Mouse (Mus musculus): ENCODE data around the gene Cav3.

Gene Cav3

GRCm38 (mm10) chr6:112496291-112497060, 37.2 kb downstream of the Cav3 start:
- DNase-seq, result no peak

- no peak for DNase-seq
Observed at GRCm38 (mm10) chr6:112497456-112497855, 38.2 kb downstream of the Cav3 start.

GRCm38 (mm10) chr6:112498716-112499115, 39.4 kb downstream of the Cav3 start:
- DNase-seq, result no peak

GRCm38 (mm10) chr6:112499456-112499855, 40.2 kb downstream of the Cav3 start:
- DNase-seq, result no peak

- DNase-seq, result peak; percentile 59
Observed at GRCm38 (mm10) chr6:112501156-112501555, 41.9 kb downstream of the Cav3 start.

- no peak for DNase-seq
Observed at GRCm38 (mm10) chr6:112507617-112508016, 48.3 kb downstream of the Cav3 start.

- DNase-seq, result no peak
Observed at GRCm38 (mm10) chr6:112509590-112510131, 50.4 kb downstream of the Cav3 start.

GRCm38 (mm10) chr6:112510346-112510745, 51.0 kb downstream of the Cav3 start:
- no peak for DNase-seq

- DNase-seq, result no peak
Observed at GRCm38 (mm10) chr6:112514591-112514990, 55.3 kb downstream of the Cav3 start.

- no peak for DNase-seq
Observed at GRCm38 (mm10) chr6:112516496-112516895, 57.2 kb downstream of the Cav3 start.

GRCm38 (mm10) chr6:112517572-112517971, 58.3 kb downstream of the Cav3 start:
- DNase-seq, result no peak

- DNase-seq, result no peak
Observed at GRCm38 (mm10) chr6:112517991-112518390, 58.7 kb downstream of the Cav3 start.

All from lung, postnatal 10 days (tissue).